Mouse (Mus musculus) MEL (cell line): ENCODE results near the gene Zfyve26. TPM values are rescaled to one million over a fixed set of nuclear protein-coding genes. Genes with fewer than 3 reads are reported as not detected.

Source experiments
- DNase-seq: peaks from one replicate; pipeline ENCODE4 v3.0.0; 2011; ENCODE audit warnings: low read depth, low spot score
- H3K27ac ChIP-seq: 2 replicates; pipeline ENCODE4 v1.5.1; 2012; ENCODE audit warnings: low read depth, mild to moderate bottlenecking, control low read depth, low read length, moderate library complexity; ENCODE audit not compliant: control insufficient read depth
- H3K27me3 ChIP-seq, 2 experiments: fragments of 150-350 bp in 1 of 2; sonication (generic) in 1 of 2; 2 replicates each; pipeline ENCODE4 v1.6.1; 2012; ENCODE audit warnings: low read length in 2 of 2, mild to moderate bottlenecking in 2 of 2, improper control_type of control experiment in 1 of 2, moderate library complexity in 1 of 2; ENCODE audit not compliant: insufficient read depth in 2 of 2, control insufficient read depth in 1 of 2
- H3K36me3 ChIP-seq, 2 experiments: 2 replicates each; pipeline ENCODE4 v1.6.1; 2012 to 2014; ENCODE audit warnings: low read length in 2 of 2, improper control_type of control experiment in 1 of 2, inconsistent platforms in 1 of 2, mild to moderate bottlenecking in 1 of 2; ENCODE audit not compliant: insufficient read depth in 2 of 2, control insufficient read depth in 1 of 2
- H3K4me1 ChIP-seq, 2 experiments: fragments of 150-350 bp in 1 of 2; sonication (generic) in 1 of 2; 2 replicates each; pipeline ENCODE4 v1.6.1; 2012; ENCODE audit warnings: low read length in 2 of 2, improper control_type of control experiment in 1 of 2, mild to moderate bottlenecking in 1 of 2; ENCODE audit not compliant: insufficient read depth in 2 of 2, control insufficient read depth in 1 of 2
- H3K4me3 ChIP-seq, 2 experiments: fragments of 150-350 bp in 1 of 2; sonication (generic) in 1 of 2; 2 replicates each; pipeline ENCODE4 v1.5.1; 2012; ENCODE audit warnings: low read depth in 2 of 2, low read length in 2 of 2, mild to moderate bottlenecking in 2 of 2, moderate library complexity in 2 of 2, control low read depth in 1 of 2, improper control_type of control experiment in 1 of 2; ENCODE audit not compliant: control insufficient read depth in 1 of 2, insufficient read depth in 1 of 2
- H3K79me2 ChIP-seq: 2 replicates; pipeline ENCODE4 v1.6.1; 2012; ENCODE audit warnings: mild to moderate bottlenecking, low read length, moderate library complexity; ENCODE audit not compliant: control insufficient read depth, poor library complexity, insufficient read depth
- H3K9ac ChIP-seq: 2 replicates; pipeline ENCODE4 v1.6.1; 2012; ENCODE audit warnings: low read depth, mild to moderate bottlenecking, control low read depth, low read length, moderate library complexity; ENCODE audit not compliant: control insufficient read depth, poor library complexity, severe bottlenecking
- H3K9me3 ChIP-seq: fragments of 150-350 bp; sonication (generic); replicated peaks from 2 replicates; pipeline ENCODE4 v1.6.1; 2012; ENCODE audit warnings: mild to moderate bottlenecking, low read length, improper control_type of control experiment, moderate library complexity; ENCODE audit not compliant: insufficient read depth
- BHLHE40 ChIP-seq: IDR thresholded peaks from 2 replicates; pipeline ENCODE4 v1.6.1; 2012; ENCODE audit warnings: low read depth, mild to moderate bottlenecking, inconsistent platforms, low read length, improper control_type of control experiment, borderline replicate concordance
- CHD1 ChIP-seq: IDR thresholded peaks from 2 replicates; pipeline ENCODE4 v1.6.1; 2012; ENCODE audit warnings: low read depth, mild to moderate bottlenecking, inconsistent platforms, low read length, improper control_type of control experiment
- E2F4 ChIP-seq: IDR thresholded peaks from 2 replicates; pipeline ENCODE4 v1.6.1; 2011; ENCODE audit warnings: low read depth, low read length, improper control_type of control experiment, borderline replicate concordance
- ELF1 ChIP-seq: IDR thresholded peaks from 2 replicates; pipeline ENCODE4 v1.6.1; 2014; ENCODE audit warnings: low read depth, mild to moderate bottlenecking, inconsistent platforms, low read length, improper control_type of control experiment, moderate library complexity
- EP300 ChIP-seq, 2 experiments: IDR thresholded peaks; 2 replicates each; pipeline ENCODE4 v1.6.1; 2011; ENCODE audit warnings: improper control_type of control experiment in 2 of 2, low read length in 2 of 2, low read depth in 1 of 2, mild to moderate bottlenecking in 1 of 2
- ETS1 ChIP-seq: IDR thresholded peaks from 2 replicates; pipeline ENCODE4 v1.6.1; 2012; ENCODE audit warnings: low read depth, mild to moderate bottlenecking, inconsistent platforms, low read length, improper control_type of control experiment, moderate library complexity
- GABPA ChIP-seq: IDR thresholded peaks from 2 replicates; pipeline ENCODE4 v1.6.1; 2012; ENCODE audit warnings: low read depth, mild to moderate bottlenecking, inconsistent platforms, low read length, improper control_type of control experiment, moderate library complexity
- JUND ChIP-seq: IDR thresholded peaks from 2 replicates; pipeline ENCODE4 v1.6.1; 2011; ENCODE audit warnings: low read depth, mild to moderate bottlenecking, improper control_type of control experiment, low read length
- KAT2A ChIP-seq: conservative IDR thresholded peaks from 2 replicates; pipeline ENCODE4 v1.6.1; 2012; ENCODE audit warnings: low read depth, low read length, improper control_type of control experiment, inconsistent platforms
- MAFK ChIP-seq: IDR thresholded peaks from 2 replicates; pipeline ENCODE4 v1.6.1; 2011; ENCODE audit warnings: low read depth, mild to moderate bottlenecking, low read length, improper control_type of control experiment, borderline replicate concordance
- MAX ChIP-seq: IDR thresholded peaks from 2 replicates; pipeline ENCODE4 v1.6.1; 2011; ENCODE audit warnings: low read length, improper control_type of control experiment
- MAZ ChIP-seq: IDR thresholded peaks from 2 replicates; pipeline ENCODE4 v1.6.1; 2012; ENCODE audit warnings: low read depth, mild to moderate bottlenecking, inconsistent platforms, low read length, improper control_type of control experiment
- MEF2A ChIP-seq: IDR thresholded peaks from 2 replicates; pipeline ENCODE4 v1.6.1; 2014; ENCODE audit warnings: low read depth, mild to moderate bottlenecking, inconsistent platforms, low read length, improper control_type of control experiment; ENCODE audit not compliant: poor library complexity, insufficient replicate concordance, severe bottlenecking; ENCODE audit errors: extremely low read depth
- MXI1 ChIP-seq: IDR thresholded peaks from 2 replicates; pipeline ENCODE4 v1.6.1; 2011; ENCODE audit warnings: mild to moderate bottlenecking, low read depth, low read length, improper control_type of control experiment
- MYB ChIP-seq: IDR thresholded peaks from 2 replicates; pipeline ENCODE4 v1.6.1; 2011; ENCODE audit warnings: mild to moderate bottlenecking, low read depth, low read length, improper control_type of control experiment
- MYC ChIP-seq: IDR thresholded peaks from 2 replicates; pipeline ENCODE4 v1.6.1; 2011; ENCODE audit warnings: low read depth, mild to moderate bottlenecking, low read length, improper control_type of control experiment, moderate library complexity
- NELFE ChIP-seq: IDR thresholded peaks from 2 replicates; pipeline ENCODE4 v1.6.1; 2011; ENCODE audit warnings: low read depth, low read length, improper control_type of control experiment
- NRF1 ChIP-seq: IDR thresholded peaks from 2 replicates; pipeline ENCODE4 v1.6.1; 2014; ENCODE audit warnings: low read depth, mild to moderate bottlenecking, inconsistent platforms, low read length, improper control_type of control experiment, moderate library complexity; ENCODE audit not compliant: poor library complexity, insufficient read depth, severe bottlenecking
- POLR2AphosphoS2 ChIP-seq: IDR thresholded peaks from 2 replicates; pipeline ENCODE4 v1.6.1; 2011; ENCODE audit warnings: low read length, improper control_type of control experiment
- POLR2AphosphoS5 ChIP-seq: IDR thresholded peaks from 2 replicates; pipeline ENCODE4 v1.6.1; 2012; ENCODE audit warnings: low read depth, borderline replicate concordance, mild to moderate bottlenecking, inconsistent platforms, low read length, moderate library complexity, mixed read lengths
- RAD21 ChIP-seq: IDR thresholded peaks from 2 replicates; pipeline ENCODE4 v1.6.1; 2011; ENCODE audit warnings: mild to moderate bottlenecking, low read depth, low read length, improper control_type of control experiment
- SIN3A ChIP-seq: IDR thresholded peaks from 2 replicates; pipeline ENCODE4 v1.6.1; 2012; ENCODE audit warnings: low read length, improper control_type of control experiment, inconsistent platforms
- SMC3 ChIP-seq: IDR thresholded peaks from 2 replicates; pipeline ENCODE4 v1.6.1; 2011; ENCODE audit warnings: low read depth, low read length, improper control_type of control experiment
- TAL1 ChIP-seq: IDR thresholded peaks from 2 replicates; pipeline ENCODE4 v1.6.1; 2012; ENCODE audit warnings: mild to moderate bottlenecking, inconsistent platforms, low read length, moderate library complexity, mixed read lengths
- TBP ChIP-seq: IDR thresholded peaks from 2 replicates; pipeline ENCODE4 v1.8.0; 2011; ENCODE audit warnings: low read depth, low read length, improper control_type of control experiment
- USF1 ChIP-seq: IDR thresholded peaks from 2 replicates; pipeline ENCODE4 v1.6.1; 2014; ENCODE audit warnings: low read depth, mild to moderate bottlenecking, inconsistent platforms, low read length, improper control_type of control experiment, moderate library complexity
- ZC3H11A ChIP-seq: IDR thresholded peaks from 2 replicates; pipeline ENCODE4 v1.6.1; 2012; ENCODE audit warnings: low read depth, mild to moderate bottlenecking, inconsistent platforms, low read length, improper control_type of control experiment
- ZNF384 ChIP-seq: IDR thresholded peaks from 2 replicates; pipeline ENCODE4 v1.6.1; 2012; ENCODE audit warnings: low read depth, mild to moderate bottlenecking, inconsistent platforms, low read length, improper control_type of control experiment
- polyA plus RNA-seq, 2 experiments: library from polyadenylated mRNA; stranded (reverse) in 1 of 2; unstranded in 1 of 2; fragments of >175 nt in 1 of 2; fragments of >200 nt in 1 of 2; gene quantifications; 2 replicates each; pipeline versions ENCODE4 v1.2.1 to v1.2.4; 2012; ENCODE audit warnings: low replicate concordance in 2 of 2, low read depth in 1 of 2; ENCODE audit not compliant: insufficient read length in 2 of 2, insufficient read depth in 1 of 2, missing spikeins in 1 of 2
- total RNA-seq: library from RNA; depleted of rRNA; stranded (reverse); fragments of 300-350 nt; gene quantifications from 2 replicates; pipeline ENCODE4 v1.2.3, GENCODE M21; 2012

Zfyve26 gene
- total and polyA plus RNA-seq, 3 experiments = 7.2 to 110 (median 16.2) TPM

- TF ChIP-seq POLR2AphosphoS5 (no peak), MAFK (no peak), POLR2AphosphoS2 (no peak), USF1 (no peak), ETS1 (no peak), MYB (no peak), EP300 (IDR thresholded peaks at IDR 0.05; ENCODE audit: low read depth in 1 of 2, low read length in 2 of 2) (no peak), MAX (no peak)
- TF ChIP-seq, all 39 proteins: peak for 3
Observed at GRCm38 (mm10) chr12:79305131-79305530, 9.0 kb upstream of the Zfyve26 start (continued).

GRCm38 (mm10) chr12:79301802-79302201 lies 5.7 kb upstream of the Zfyve26 start:
- H3K36me3 ChIP-seq = peaks cover 0 to 4% of the 10 kb centered on the region in 2 experiments; a peak in 2 of 4 replicates
- no peak for DNase-seq
- no peak overlapping the region for H3K9ac ChIP-seq
- no peak overlapping the region for H3K27ac ChIP-seq
- peaks cover 0 to 5% of the 10 kb centered on the region in 2 experiments; a peak in 2 of 4 replicates for H3K4me1 ChIP-seq
- H3K27me3 ChIP-seq = no peaks in the 10 kb centered on the region
- TF ChIP-seq SIN3A = no peak
- no peak for TF ChIP-seq ZNF384
- no peak for TF ChIP-seq RAD21
- no peak for TF ChIP-seq MYC
- no peak for TF ChIP-seq MAFK
- TF ChIP-seq MXI1 = no peak
- no peak for TF ChIP-seq MAZ
- H3K9me3 ChIP-seq = no peaks in the 10 kb centered on the region
- H3K4me3 ChIP-seq = no peak overlapping the region
- no peaks in the 10 kb centered on the region; the same call in 1 of the 2 replicates for H3K79me2 ChIP-seq

- peak; percentile 79 for DNase-seq
- peak overlapping the region; percentile 80 for H3K27ac ChIP-seq
- TF ChIP-seq TAL1 = no peak
- no peak for TF ChIP-seq NRF1
- no peak for TF ChIP-seq POLR2AphosphoS2
- peak; percentile 12; the same call in 1 of the 2 replicates for TF ChIP-seq ZC3H11A
- TF ChIP-seq CHD1 = no peak
- peak; percentile 54; the same call in 1 of the 2 replicates for TF ChIP-seq ELF1
- no peak; the same call in 1 of the 2 replicates for TF ChIP-seq NELFE
- TF ChIP-seq KAT2A = no peak
- no peak for TF ChIP-seq GABPA
- peak; percentile 78 for TF ChIP-seq TBP
- TF ChIP-seq E2F4 = no peak
- TF ChIP-seq BHLHE40 = peak; percentile 76; the same call in 1 of the 2 replicates
- no peak for TF ChIP-seq MYB
- no peak for TF ChIP-seq RAD21
- TF ChIP-seq MEF2A = no peak
- no peak for TF ChIP-seq SMC3
- TF ChIP-seq MAX = peak; percentile 79
- TF ChIP-seq JUND = no peak
Observed at GRCm38 (mm10) chr12:79297884-79298636, 2.0 kb upstream of the Zfyve26 start.

More at GRCm38 (mm10) chr12:79297884-79298636, 2.0 kb upstream of the Zfyve26 start:
- Histone ChIP-seq H3K79me2 (no peaks in the 10 kb centered on the region; the same call in 1 of the 2 replicates), H3K4me3 (peak overlapping the region; percentile 47 to 75), H3K36me3 (peaks cover 0 to 10% of the 10 kb centered on the region in 2 experiments; a peak in 2 of 4 replicates), H3K27me3 (no peaks in the 10 kb centered on the region), H3K4me1 (peaks cover 0 to 7% of the 10 kb centered on the region in 2 experiments; a peak in 2 of 4 replicates), H3K9ac (peak overlapping the region; percentile 76), H3K9me3 (no peaks in the 10 kb centered on the region)
